Mouse (Mus musculus): ENCODE results near the gene Zfp369. TPM values are rescaled to one million over a fixed set of nuclear protein-coding genes. Genes with fewer than 3 reads are reported as not detected.

Zfp369 gene
- total RNA-seq (2012; rRNA removed) (11.1 and 12.6 TPM in 2 replicates), total RNA-seq (2014; rRNA removed) (9.9 and 10.3 TPM in 2 replicates), polyA plus RNA-seq (2012; ENCODE audit: insufficient read length, low read depth) (6.4 and 8.4 TPM in 2 replicates)

GRCm38 (mm10) chr13:65278383-65279341, at the start of gene Zfp369:
Gene Zfp369 (plus strand): TSS chr13:65278814.
- Histone ChIP-seq H3K4me1 (ENCODE audit: control insufficient read depth in 1 of 2, insufficient read depth in 2 of 2) (peaks cover 0 to 13% of the 10 kb centered on the region in 2 experiments; a peak in 2 of 4 replicates), H3K4me3 (replicated peaks in 1 of 3; ENCODE audit: low read depth in 2 of 3, low read length in 2 of 3, poor library complexity in 1 of 3) (peak within 1 kb of the TSS; percentile 73 to 93 (median 77)), H3K79me2 (replicated peaks; ENCODE audit: control insufficient read depth, extremely low read depth, insufficient read depth, poor library complexity, severe bottlenecking) (peaks cover 18% of the 10 kb centered on the region), H3K36me3 (replicated peaks in 1 of 2; ENCODE audit: control insufficient read depth in 1 of 2, insufficient read depth in 1 of 2, low read length in 1 of 2) (peaks cover 0 to 3% of the 10 kb centered on the region in 2 experiments), H3K27ac (ENCODE audit: insufficient read depth, low read depth) (peak within 1 kb of the TSS; percentile 71), H3K9me3 (replicated peaks; ENCODE audit: low read length) (no peaks in the 10 kb centered on the region), H3K9ac (ENCODE audit: insufficient read depth, low read depth) (peak within 1 kb of the TSS; percentile 86), H3K4me2 (ENCODE audit: insufficient read depth, low read depth, poor library complexity, severe bottlenecking) (peak within 1 kb of the TSS; percentile 84), H3K27me3 (replicated peaks) (no peaks in the 10 kb centered on the region)
- in situ Hi-C loops (cut with MboI; ENCODE audit: low pct_ligation_motif_present, low pct_unique_long_range_greater_than_20kb, low sequenced_read_pairs) (loop anchor here (5.0 to 25.0 kb wide), 2 partner anchors 36 to 91 kb away; no protein-coding TSS in a partner anchor), dilution Hi-C loops (cut with MboI; ENCODE audit: extremely low pct_ligation_motif_present, extremely low pct_unique_long_range_greater_than_20kb, low sequenced_read_pairs) (no loop called here)
- TF ChIP-seq MYC (IDR thresholded peaks at IDR 0.05; ENCODE audit: low read depth, low read length) = 0 out of 2 replicates have a peak, but pooled peaks have one; percentile 7
- TF ChIP-seq TBP (conservative IDR thresholded peaks at IDR 0.05; ENCODE audit: low read depth, low read length) = 0 out of 2 replicates have a peak, but pooled peaks have one; percentile 36
- TF ChIP-seq CHD2 (IDR thresholded peaks at IDR 0.05; ENCODE audit: low read length) = peak; percentile 42; the same call in 1 of the 2 replicates
- peak; percentile 23; the same call in 1 of the 2 replicates for TF ChIP-seq IRF4 (IDR thresholded peaks at IDR 0.05; ENCODE audit: low read depth, low read length)
- TF ChIP-seq UBTF (IDR thresholded peaks at IDR 0.05; ENCODE audit: low read depth, low read length) = no peak
- peak; percentile 65 for TF ChIP-seq TCF12 (IDR thresholded peaks at IDR 0.05; ENCODE audit: low read depth, low read length)
- TF ChIP-seq ELF1 (IDR thresholded peaks at IDR 0.05; ENCODE audit: low read depth, low read length) = peak; percentile 93
- TF ChIP-seq NELFE (IDR thresholded peaks at IDR 0.05; ENCODE audit: low read depth, low read length) = peak; percentile 58
- no peak for TF ChIP-seq ZC3H11A (IDR thresholded peaks at IDR 0.05; ENCODE audit: low read depth, low read length)
- peak; percentile 29 for TF ChIP-seq ZMIZ1 (IDR thresholded peaks at IDR 0.05; ENCODE audit: low read depth, low read length)
- TF ChIP-seq SIN3A (IDR thresholded peaks at IDR 0.05; ENCODE audit: low read length) = peak; percentile 90
- peak in 1 of 2 experiments; percentile 20; a peak in 1 of 4 replicates for TF ChIP-seq CTCF (conservative IDR thresholded peaks at IDR 0.05 in 1 of 2, IDR thresholded peaks at IDR 0.05 in 1 of 2; ENCODE audit: low read depth in 2 of 2, low read length in 2 of 2)
- peak; percentile 94; the same call in 1 of the 2 replicates for TF ChIP-seq KAT2A (IDR thresholded peaks at IDR 0.05; ENCODE audit: insufficient replicate concordance, low read length)
- TF ChIP-seq MEF2A (IDR thresholded peaks at IDR 0.05; ENCODE audit: borderline replicate concordance, low read depth, low read length) = peak; percentile 40; the same call in 1 of the 2 replicates
- TF ChIP-seq POLR2A (IDR thresholded peaks at IDR 0.05; ENCODE audit: low read depth, low read length) = peak; percentile 76
- TF ChIP-seq RCOR1 (conservative IDR thresholded peaks at IDR 0.05; ENCODE audit: low read depth, low read length) = no peak
- TF ChIP-seq GABPA (IDR thresholded peaks at IDR 0.05; ENCODE audit: insufficient replicate concordance, low read depth, low read length) = peak; percentile 75; the same call in 1 of the 2 replicates
- peak; percentile 98 for TF ChIP-seq HCFC1 (IDR thresholded peaks at IDR 0.05; ENCODE audit: low read depth, low read length)
- no peak; the same call in none of the 2 replicates for TF ChIP-seq NRF1 (IDR thresholded peaks at IDR 0.05; ENCODE audit: low read depth, low read length)
- peak; percentile 88 for DNase-seq (ENCODE audit: extremely low read depth)

All from CH12.LX (cell line).